Mouse (Mus musculus): ENCODE data around the gene Ccdc85b. TPM values are rescaled to one million over a fixed set of nuclear protein-coding genes. Genes with fewer than 3 reads are reported as not detected.
A peak's percentile ranks its signal among the peaks of the same experiment; 100 is the strongest.

Ccdc85b gene
- total RNA-seq, 2 experiments from 2014 or later = 4.5 to 6.6 TPM

GRCm38 (mm10) chr19:5481398-5481797 is 23.7 kb upstream of the Ccdc85b start:
- DNase-seq = no peak

- no peak for DNase-seq
Observed at GRCm38 (mm10) chr19:5480016-5480415, 22.3 kb upstream of the Ccdc85b start.

- DNase-seq = no peak
Observed at GRCm38 (mm10) chr19:5477668-5478300, 20.1 kb upstream of the Ccdc85b start.

- no peak for DNase-seq
Observed at GRCm38 (mm10) chr19:5477004-5477667, 19.4 kb upstream of the Ccdc85b start.

- no peak for DNase-seq
Observed at GRCm38 (mm10) chr19:5475069-5475714, 17.5 kb upstream of the Ccdc85b start.

- DNase-seq = peak; percentile 59
Observed at GRCm38 (mm10) chr19:5474281-5475068, 16.8 kb upstream of the Ccdc85b start.

- DNase-seq = peak; percentile 85
Observed at GRCm38 (mm10) chr19:5473720-5474119, 16.0 kb upstream of the Ccdc85b start, which contains the start of gene Efemp2. Gene Efemp2 (plus strand): TSS chr19:5473954.

- DNase-seq = no peak
Observed at GRCm38 (mm10) chr19:5472857-5473256, 15.2 kb upstream of the Ccdc85b start.

- DNase-seq = no peak
Observed at GRCm38 (mm10) chr19:5471846-5472245, 14.2 kb upstream of the Ccdc85b start.

GRCm38 (mm10) chr19:5468374-5468773 is 10.7 kb upstream of the Ccdc85b start, which contains the start of gene Ctsw:
Gene Ctsw (minus strand): TSS chr19:5468507.
- no peak for DNase-seq

- no peak for DNase-seq
Observed at GRCm38 (mm10) chr19:5466916-5467500, 9.3 kb upstream of the Ccdc85b start.

- DNase-seq = no peak
Observed at GRCm38 (mm10) chr19:5465037-5465436, 7.3 kb upstream of the Ccdc85b start.

GRCm38 (mm10) chr19:5463791-5464562 is 6.3 kb upstream of the Ccdc85b start:
- no peak for DNase-seq

GRCm38 (mm10) chr19:5463212-5463611 is 5.5 kb upstream of the Ccdc85b start:
- DNase-seq = no peak

- DNase-seq = no peak
Observed at GRCm38 (mm10) chr19:5461411-5461810, 3.7 kb upstream of the Ccdc85b start.

GRCm38 (mm10) chr19:5460465-5460911 is 2.8 kb upstream of the Ccdc85b start, which contains the start of gene Fibp:
Gene Fibp (plus strand): TSS chr19:5460615.
- peak; percentile 81 for DNase-seq

- no peak for DNase-seq
Observed at GRCm38 (mm10) chr19:5459896-5460295, 2.2 kb upstream of the Ccdc85b start.

- DNase-seq = no peak
Observed at GRCm38 (mm10) chr19:5459019-5459418, 1.3 kb upstream of the Ccdc85b start.

- DNase-seq = peak; percentile 96
Observed at GRCm38 (mm10) chr19:5456922-5457745, 560 bp downstream of the Ccdc85b start.
